Mouse (Mus musculus): ENCODE results near the gene Ankrd13b. TPM values are rescaled to one million over a fixed set of nuclear protein-coding genes. Genes with fewer than 3 reads are reported as not detected.

The Ankrd13b gene
- total RNA-seq, 2 experiments from 2014 or later: 7.3 to 8.3 TPM

- peak; percentile 66 to 70 for DNase-seq
- intact Hi-C loops (cut with DNase I): loop anchor here (5.0 kb wide), 1 partner anchor 370 kb away; no protein-coding TSS in a partner anchor
Observed at GRCm38 (mm10) chr11:77467157-77467556, 22.3 kb downstream of the Ankrd13b start.

GRCm38 (mm10) chr11:77466544-77466943 is 22.9 kb downstream of the Ankrd13b start:
- intact Hi-C loops (cut with DNase I): loop anchor here (5.0 kb wide), 1 partner anchor 369 kb away; no protein-coding TSS in a partner anchor
- no peak for DNase-seq

GRCm38 (mm10) chr11:77465111-77465510 is 24.4 kb downstream of the Ankrd13b start:
- intact Hi-C loops (cut with DNase I): loop anchor here (5.0 kb wide), 1 partner anchor 368 kb away; no protein-coding TSS in a partner anchor
- no peak for DNase-seq

DNA sequence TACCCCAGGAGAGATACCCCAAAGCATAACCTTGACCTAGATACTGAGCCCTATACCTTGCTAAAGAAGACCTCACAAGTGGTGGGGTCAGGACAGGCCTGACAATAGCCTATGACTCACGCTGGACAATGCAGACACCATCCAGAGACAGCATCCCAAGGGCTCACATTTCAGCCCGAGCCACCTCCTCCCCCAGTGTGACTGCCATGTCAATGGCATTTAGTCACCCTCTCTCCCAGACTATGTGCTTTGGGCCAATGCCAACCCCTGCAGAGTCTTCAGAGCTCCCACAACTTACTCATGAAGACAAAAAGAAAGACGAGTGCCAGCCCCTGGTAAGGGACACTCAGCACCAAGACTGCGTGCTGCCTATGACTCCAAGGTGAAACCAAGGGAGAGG is 24.8 kb downstream of the Ankrd13b start:
- intact Hi-C loops (cut with DNase I): loop anchor here (5.0 kb wide), 1 partner anchor 367 kb away; no protein-coding TSS in a partner anchor
- no peak for DNase-seq

GRCm38 (mm10) chr11:77463786-77464185 is 25.7 kb downstream of the Ankrd13b start:
- intact Hi-C loops (cut with DNase I): no loop called here
- DNase-seq: no peak

DNA sequence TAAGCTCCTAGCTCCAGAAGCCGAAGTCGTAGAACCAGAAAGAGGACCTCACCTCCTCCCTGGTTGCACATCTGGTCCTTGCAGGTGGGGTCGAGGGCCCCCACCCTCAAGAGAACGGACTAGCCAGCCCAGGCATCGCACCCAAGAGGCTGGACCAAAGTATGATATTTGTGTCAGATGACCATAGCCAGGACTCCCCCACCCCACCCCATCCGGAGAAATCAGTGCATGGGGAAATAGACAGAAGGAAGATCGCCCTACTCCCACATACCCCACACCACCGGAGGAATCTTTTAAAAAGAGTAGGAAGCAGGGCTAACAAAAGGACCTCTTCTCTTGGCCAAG is 26.4 kb downstream of the Ankrd13b start:
- intact Hi-C loops (cut with DNase I): no loop called here
- DNase-seq: no peak

GRCm38 (mm10) chr11:77462283-77463100 is 27.0 kb downstream of the Ankrd13b start, which contains the start of gene Coro6:
Gene Coro6 (plus strand): TSS chr11:77462411.
- intact Hi-C loops (cut with DNase I): no loop called here
- DNase-seq: peak; percentile 75 to 84

GRCm38 (mm10) chr11:77461856-77462255 is 27.6 kb downstream of the Ankrd13b start:
- DNase-seq: no peak
- intact Hi-C loops (cut with DNase I): no loop called here

DNA sequence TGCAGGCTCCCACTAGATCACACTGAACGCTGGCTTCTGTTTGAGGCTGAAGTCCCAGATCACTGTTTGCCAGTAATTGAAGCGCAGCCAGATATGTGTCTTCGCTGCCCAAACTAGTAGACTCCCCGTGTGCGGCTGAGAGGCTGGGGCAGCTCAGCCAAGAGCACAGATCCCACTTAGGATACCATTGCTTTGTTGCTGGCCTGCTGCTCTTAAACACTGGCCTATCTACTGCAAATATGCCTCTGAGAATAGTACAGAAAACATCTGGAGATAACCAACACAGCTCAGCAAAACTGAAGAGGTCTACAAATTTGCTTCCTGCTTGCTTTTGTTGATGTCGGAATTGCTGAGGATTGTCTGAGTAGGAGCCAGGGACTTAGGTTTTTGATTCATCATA is 32.6 kb downstream of the Ankrd13b start:
- intact Hi-C loops (cut with DNase I): no loop called here
- no peak for DNase-seq

- no peak for DNase-seq
- intact Hi-C loops (cut with DNase I): no loop called here
Observed at GRCm38 (mm10) chr11:77455770-77456510, 33.5 kb downstream of the Ankrd13b start.

- intact Hi-C loops (cut with DNase I): no loop called here
- no peak for DNase-seq
Observed at GRCm38 (mm10) chr11:77453388-77453787, 36.1 kb downstream of the Ankrd13b start.

GRCm38 (mm10) chr11:77451670-77452069 is 37.8 kb downstream of the Ankrd13b start:
- no peak for DNase-seq
- intact Hi-C loops (cut with DNase I): no loop called here

DNA sequence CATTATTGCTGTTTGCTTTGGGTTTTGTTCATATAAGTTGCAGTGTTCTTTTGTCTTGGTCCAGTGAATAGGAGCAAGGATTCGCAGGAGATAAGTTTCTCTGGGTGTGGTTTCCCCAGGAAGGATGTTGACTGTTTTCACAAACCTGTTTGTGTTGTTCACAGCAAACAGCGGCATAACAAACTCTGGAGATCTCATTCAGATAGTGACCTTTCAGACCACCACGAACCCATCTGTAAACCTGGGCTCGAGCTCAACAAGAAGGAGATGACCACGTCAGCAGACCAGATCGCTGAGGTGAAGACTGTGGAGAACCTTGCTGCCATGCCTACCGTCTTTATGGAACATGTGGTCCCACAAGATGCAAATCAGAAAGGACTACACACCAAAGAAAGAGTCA is 40.3 kb downstream of the Ankrd13b start:
- intact Hi-C loops (cut with DNase I): no loop called here
- no peak for DNase-seq

DNA sequence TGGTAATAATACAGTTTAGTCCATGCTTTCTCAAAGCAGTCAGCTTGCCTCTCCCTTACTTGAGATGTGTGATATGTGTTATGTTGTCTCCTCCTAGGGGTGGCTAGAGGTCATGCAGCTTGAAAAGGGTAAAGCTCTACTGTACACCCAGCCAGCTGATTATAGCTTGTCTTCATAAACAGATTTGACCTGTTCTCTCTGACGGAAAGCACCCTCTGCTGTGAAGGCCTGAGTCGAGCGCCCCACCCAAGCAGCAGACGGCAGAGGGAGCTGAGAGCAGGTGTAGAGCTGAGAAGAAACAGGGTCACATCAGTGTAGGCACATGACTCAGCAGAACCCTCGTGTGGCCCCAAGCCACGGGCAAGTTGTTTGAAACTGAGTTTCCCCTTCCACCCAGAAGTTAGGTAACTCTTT is 42.8 kb downstream of the Ankrd13b start:
- intact Hi-C loops (cut with DNase I): loop anchor here (2.0 kb wide), 1 partner anchor 130 kb away; no protein-coding TSS in a partner anchor
- DNase-seq: peak; percentile 62 to 64

GRCm38 (mm10) chr11:77444939-77445338 is 44.5 kb downstream of the Ankrd13b start:
- intact Hi-C loops (cut with DNase I): loop anchor here (5.0 kb wide), 1 partner anchor 98 kb away; no protein-coding TSS in a partner anchor
- no peak for DNase-seq

DNA sequence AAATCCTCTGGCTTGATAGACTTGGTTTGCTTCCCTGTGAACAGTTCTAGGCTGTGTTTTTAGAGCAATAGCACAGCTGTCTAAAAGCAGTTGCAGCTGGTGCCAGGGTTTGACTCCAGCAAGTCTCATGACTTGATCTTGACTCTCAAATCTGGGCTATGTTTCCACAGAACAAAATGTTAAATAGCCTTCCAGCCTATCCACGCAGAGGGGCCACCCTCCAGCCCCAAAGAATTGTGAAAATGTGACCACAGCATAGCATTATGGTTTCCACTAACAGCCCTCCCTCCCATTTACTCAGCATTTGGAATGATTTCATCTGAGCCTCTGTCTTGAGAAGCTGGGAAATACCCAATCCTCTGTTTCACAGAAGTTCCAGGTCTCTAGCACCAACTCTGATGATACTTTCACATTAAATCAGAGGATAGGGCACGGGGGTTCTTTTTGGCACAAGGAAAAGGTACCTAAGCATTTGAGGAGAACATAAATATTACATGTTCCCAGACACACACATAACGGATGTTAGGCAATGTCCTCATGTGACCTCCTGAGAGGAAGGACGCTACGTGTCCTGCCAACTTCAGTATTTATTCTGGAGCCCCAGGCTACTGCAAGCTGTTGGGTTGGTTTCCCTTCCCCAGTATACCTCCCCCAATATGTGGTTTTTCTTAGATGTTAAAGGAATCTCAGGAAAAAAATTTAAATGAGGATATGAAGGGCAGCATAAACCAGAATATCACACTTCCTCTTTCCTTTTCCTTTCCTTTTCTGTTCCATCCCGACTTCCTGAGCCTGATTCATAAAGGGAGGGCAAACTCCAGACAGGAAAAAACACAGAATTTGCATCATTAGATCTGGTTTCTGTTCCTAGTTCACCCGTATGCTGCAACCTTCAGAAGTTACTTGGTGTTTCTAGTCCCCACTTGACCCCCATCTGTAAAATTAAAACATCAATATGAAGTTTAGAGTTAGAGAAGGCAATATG is 47.0 kb downstream of the Ankrd13b start:
- DNase-seq: peak; percentile 44 to 58
- intact Hi-C loops (cut with DNase I): loop anchor here (5.0 kb wide), 1 partner anchor 95 kb away; no protein-coding TSS in a partner anchor

- DNase-seq: no peak
- intact Hi-C loops (cut with DNase I): loop anchor here (5.0 kb wide), 1 partner anchor 94 kb away; no protein-coding TSS in a partner anchor
Observed at GRCm38 (mm10) chr11:77441020-77441419, 48.5 kb downstream of the Ankrd13b start.

DNA sequence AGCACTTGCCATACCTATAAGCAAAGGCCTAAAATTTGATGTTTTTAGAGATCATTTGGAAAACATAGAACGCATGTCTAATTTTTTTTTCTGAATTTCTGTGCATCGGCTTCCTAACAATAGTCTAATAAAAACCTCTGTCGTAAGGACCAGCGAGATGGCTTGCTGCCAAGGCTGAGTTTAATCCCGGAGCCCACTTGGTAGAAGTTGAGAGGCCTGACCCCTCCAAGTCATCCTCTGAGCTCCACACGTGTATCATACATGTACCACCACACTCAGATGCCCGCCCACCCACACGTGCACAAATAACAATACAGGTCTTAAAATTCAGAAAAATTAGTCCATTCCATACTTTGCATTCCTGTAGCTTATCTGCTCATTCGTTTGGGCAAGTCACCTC is 49.4 kb downstream of the Ankrd13b start:
- intact Hi-C loops (cut with DNase I): loop anchor here (5.0 kb wide), 1 partner anchor 93 kb away; no protein-coding TSS in a partner anchor
- DNase-seq: no peak

DNA sequence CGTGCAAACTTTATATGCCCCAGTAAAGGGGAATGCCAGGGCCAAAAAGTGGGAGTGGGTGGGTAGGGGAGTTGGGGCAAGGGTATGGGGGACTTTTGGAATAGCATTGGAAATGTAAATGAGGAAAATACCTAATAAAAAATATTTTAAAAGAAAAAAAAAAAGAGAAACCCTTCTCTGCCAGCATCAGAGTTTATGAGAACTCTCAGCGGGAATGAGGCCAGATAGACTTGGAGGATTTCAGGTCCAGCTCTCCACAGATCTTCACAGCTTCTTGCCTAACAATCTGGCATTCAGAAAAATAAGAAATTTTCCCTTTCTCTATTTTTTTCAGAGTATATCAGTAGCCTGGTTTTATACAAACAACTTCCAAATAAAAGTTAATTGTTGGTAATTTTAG is 52.5 kb downstream of the Ankrd13b start:
- intact Hi-C loops (cut with DNase I): no loop called here
- DNase-seq: no peak

DNA sequence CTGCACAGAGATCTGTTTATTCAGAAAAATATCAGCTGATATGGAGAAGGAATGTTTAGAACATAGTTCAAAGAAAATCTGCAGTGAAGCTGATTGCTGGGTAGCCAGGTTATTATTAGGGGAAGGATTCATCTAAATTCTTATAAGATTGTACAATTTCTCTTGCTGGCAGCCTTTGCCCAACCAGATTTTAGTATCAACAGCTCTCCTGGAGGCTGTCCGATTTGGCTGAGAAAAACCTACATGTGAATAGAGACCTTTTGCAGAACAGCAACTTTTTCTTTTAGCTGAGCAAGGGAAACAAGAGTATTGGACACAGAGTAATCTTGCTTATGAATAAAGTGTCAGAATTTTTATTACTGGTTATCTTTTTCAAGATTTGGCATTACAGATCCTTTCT is 61.0 kb downstream of the Ankrd13b start:
- intact Hi-C loops (cut with DNase I): no loop called here
- no peak for DNase-seq

Measured in gastrocnemius, postnatal 36 days (tissue).